Mouse (Mus musculus) splenic B cell, adult 2 months (primary cell): ENCODE results near the gene Plekhg1.
A peak's percentile ranks its signal among the peaks of the same experiment; 100 is the strongest.

ENCODE experiments used
- DNase-seq: peaks from one replicate; pipeline ENCODE4 v3.0.0-alpha.2; 2011; ENCODE audit warnings: low read depth, low spot score
- H3K27me3 ChIP-seq: 2 replicates; pipeline ENCODE4 v1.6.1; 2012; ENCODE audit warnings: mild to moderate bottlenecking, low read length, moderate library complexity, mixed read lengths; ENCODE audit not compliant: control insufficient read depth, poor library complexity, insufficient read depth, severe bottlenecking
- H3K36me3 ChIP-seq: 2 replicates; pipeline ENCODE4 v1.6.1; 2012; ENCODE audit warnings: mild to moderate bottlenecking, low read length, moderate library complexity, mixed read lengths; ENCODE audit not compliant: control insufficient read depth, poor library complexity, insufficient read depth, severe bottlenecking

Gene Plekhg1

GRCm38 (mm10) chr10:3740148-3740503 lies at the start of gene Plekhg1:
Gene Plekhg1, plus strand, starts transcription at chr10:3740364.
- Histone ChIP-seq H3K27me3 (no peaks in the 10 kb centered on the region), H3K36me3 (no peaks in the 10 kb centered on the region)
- DNase-seq, result peak; percentile 32

GRCm38 (mm10) chr10:3692791-3693190 lies 47.4 kb upstream of the Plekhg1 start:
- H3K27me3 ChIP-seq, result no peaks in the 10 kb centered on the region
- no peaks in the 10 kb centered on the region for H3K36me3 ChIP-seq
- DNase-seq, result no peak

- Histone ChIP-seq H3K27me3 (no peaks in the 10 kb centered on the region), H3K36me3 (no peaks in the 10 kb centered on the region)
- DNase-seq, result no peak
Measured at GRCm38 (mm10) chr10:3693699-3694280, 46.4 kb upstream of the Plekhg1 start.

GRCm38 (mm10) chr10:3695332-3695905 lies 44.7 kb upstream of the Plekhg1 start:
- DNase-seq, result no peak
- no peaks in the 10 kb centered on the region for H3K36me3 ChIP-seq
- no peaks in the 10 kb centered on the region for H3K27me3 ChIP-seq

GRCm38 (mm10) chr10:3696727-3697348 lies 43.3 kb upstream of the Plekhg1 start:
- Histone ChIP-seq H3K27me3 (no peaks in the 10 kb centered on the region), H3K36me3 (no peaks in the 10 kb centered on the region)
- DNase-seq, result no peak

- no peaks in the 10 kb centered on the region for H3K36me3 ChIP-seq
- no peak for DNase-seq
- H3K27me3 ChIP-seq, result no peaks in the 10 kb centered on the region
Measured at GRCm38 (mm10) chr10:3697500-3697899, 42.7 kb upstream of the Plekhg1 start.

GRCm38 (mm10) chr10:3700225-3701073 lies 39.7 kb upstream of the Plekhg1 start:
- Histone ChIP-seq H3K27me3 (no peaks in the 10 kb centered on the region), H3K36me3 (no peaks in the 10 kb centered on the region)
- no peak for DNase-seq

- Histone ChIP-seq H3K36me3 (no peaks in the 10 kb centered on the region), H3K27me3 (no peaks in the 10 kb centered on the region)
- no peak for DNase-seq
Measured at GRCm38 (mm10) chr10:3701832-3702231, 38.3 kb upstream of the Plekhg1 start.

GRCm38 (mm10) chr10:3702585-3702984 lies 37.6 kb upstream of the Plekhg1 start:
- DNase-seq, result no peak
- Histone ChIP-seq H3K27me3 (no peaks in the 10 kb centered on the region), H3K36me3 (no peaks in the 10 kb centered on the region)

GRCm38 (mm10) chr10:3706231-3706630 lies 33.9 kb upstream of the Plekhg1 start:
- DNase-seq, result no peak
- H3K36me3 ChIP-seq, result no peaks in the 10 kb centered on the region
- H3K27me3 ChIP-seq, result no peaks in the 10 kb centered on the region

- Histone ChIP-seq H3K36me3 (no peaks in the 10 kb centered on the region), H3K27me3 (no peaks in the 10 kb centered on the region)
- DNase-seq, result no peak
Measured at GRCm38 (mm10) chr10:3710081-3710480, 30.1 kb upstream of the Plekhg1 start.

- DNase-seq, result no peak
Measured at GRCm38 (mm10) chr10:3715302-3715943, 24.7 kb upstream of the Plekhg1 start.

GRCm38 (mm10) chr10:3718021-3718865 lies 21.9 kb upstream of the Plekhg1 start:
- DNase-seq, result no peak
- no peaks in the 10 kb centered on the region for H3K27me3 ChIP-seq

More at GRCm38 (mm10) chr10:3715302-3715943, 24.7 kb upstream of the Plekhg1 start:
- no peaks in the 10 kb centered on the region for H3K36me3 ChIP-seq
- H3K27me3 ChIP-seq, result no peaks in the 10 kb centered on the region

GRCm38 (mm10) chr10:3720296-3720695 lies 19.9 kb upstream of the Plekhg1 start:
- Histone ChIP-seq H3K36me3 (no peaks in the 10 kb centered on the region), H3K27me3 (no peaks in the 10 kb centered on the region)
- DNase-seq, result no peak

More at GRCm38 (mm10) chr10:3718021-3718865, 21.9 kb upstream of the Plekhg1 start:
- H3K36me3 ChIP-seq, result no peaks in the 10 kb centered on the region
